Mouse (Mus musculus): ENCODE results near the gene Rab33b.

Rab33b gene

DNA sequence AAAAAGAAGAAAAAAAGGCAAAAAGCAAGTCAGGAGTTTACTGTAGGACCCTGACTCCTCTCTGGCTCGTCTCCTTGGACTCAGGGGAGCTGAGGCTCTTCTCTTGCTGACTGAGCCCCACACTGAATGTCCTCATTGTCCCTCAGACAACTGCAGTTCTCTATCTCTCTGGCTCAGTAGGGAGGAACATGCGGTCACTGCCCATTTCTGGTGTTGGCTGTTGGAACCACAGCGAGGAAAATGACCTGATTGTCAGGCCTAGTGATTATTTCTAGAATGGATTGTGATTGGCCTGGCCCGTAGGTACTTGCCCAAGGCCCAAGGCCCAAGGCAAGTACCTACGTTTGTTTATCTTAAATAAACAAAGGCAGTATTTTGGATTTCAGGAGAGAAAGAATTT is 14.9 kb downstream of the Rab33b start:
- in situ Hi-C loops (cut with MboI; ENCODE audit: low pct_unique_long_range_greater_than_20kb in 1 of 2, low sequenced_read_pairs in 2 of 2, unreplicated experiment in 1 of 2) = loop anchor here in 1 of 2 experiments (25.0 kb wide), 1 partner anchor 739 kb away; no protein-coding TSS in a partner anchor

DNA sequence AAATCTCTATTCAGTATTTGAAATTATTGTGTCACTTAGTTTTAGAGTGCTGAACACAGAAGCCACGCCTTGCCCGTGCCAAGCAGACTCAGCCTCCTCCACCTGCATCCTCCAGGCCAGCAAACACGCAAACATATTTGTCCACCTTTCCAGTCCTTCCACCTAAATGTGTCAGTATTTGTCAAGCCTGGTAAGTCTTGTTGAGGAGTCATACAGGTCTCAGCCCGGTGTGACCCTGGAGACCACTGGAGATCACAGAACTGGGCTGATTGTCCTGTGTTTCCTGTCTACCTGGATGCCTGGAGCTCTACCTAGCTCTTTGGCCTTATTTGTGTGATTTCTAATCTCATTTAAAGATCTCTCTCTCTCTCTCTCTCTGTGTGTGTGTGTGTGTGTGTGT is 16.2 kb downstream of the Rab33b start:
- in situ Hi-C loops (cut with MboI; ENCODE audit: low pct_unique_long_range_greater_than_20kb in 1 of 2, low sequenced_read_pairs in 2 of 2, unreplicated experiment in 1 of 2) = loop anchor here in 1 of 2 experiments (25.0 kb wide), 1 partner anchor 737 kb away; no protein-coding TSS in a partner anchor

DNA sequence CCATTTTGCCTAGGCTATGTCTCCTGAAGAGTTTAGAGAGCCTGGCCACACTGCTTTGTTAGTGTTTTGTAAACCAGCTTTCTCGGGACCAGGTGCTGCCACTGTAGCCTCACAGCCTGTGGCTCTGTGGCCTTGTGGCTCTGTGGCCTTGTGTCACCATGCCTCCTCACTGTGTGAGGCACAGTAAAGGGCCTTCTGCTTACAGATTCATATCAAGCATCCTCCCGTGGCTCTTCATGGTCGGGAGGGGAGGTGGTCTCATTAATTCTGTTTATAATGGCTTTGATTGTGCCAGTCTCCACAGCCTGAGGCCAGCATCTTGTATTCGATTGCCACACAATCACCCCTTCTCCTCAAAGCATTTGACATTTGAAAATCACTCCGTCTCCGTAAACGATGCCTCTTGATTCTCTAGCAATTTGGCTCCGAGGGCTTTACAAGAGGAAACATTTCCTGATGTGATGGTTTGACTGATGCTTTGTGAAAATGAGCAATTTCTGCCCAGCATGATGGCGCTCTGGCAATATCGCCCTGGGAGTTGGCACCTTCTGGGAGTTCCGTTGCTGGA is 20.7 kb downstream of the Rab33b start:
- in situ Hi-C loops (cut with MboI; ENCODE audit: low pct_unique_long_range_greater_than_20kb in 1 of 2, low sequenced_read_pairs in 2 of 2, unreplicated experiment in 1 of 2) = no loop called here

DNA sequence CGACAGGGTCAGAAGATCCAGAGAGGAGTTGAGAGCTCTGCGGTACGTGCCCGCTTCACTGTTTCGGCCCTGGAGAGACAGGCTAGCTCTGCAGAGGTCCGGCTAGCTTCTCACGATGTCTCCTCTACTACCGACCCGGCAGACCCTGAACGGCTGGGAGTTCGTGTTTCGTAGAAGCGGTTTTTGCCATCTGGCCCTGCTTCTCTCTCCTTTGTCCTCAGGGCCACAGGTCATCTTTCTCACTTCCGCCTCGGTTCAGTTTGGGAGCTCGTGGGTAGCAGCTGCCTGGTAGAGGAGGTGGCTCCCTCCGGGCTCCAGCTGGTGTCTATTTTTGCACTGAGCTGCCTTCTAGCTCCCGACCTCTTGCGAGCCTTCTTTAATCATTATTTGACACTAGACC is 21.7 kb downstream of the Rab33b start:
- in situ Hi-C loops (cut with MboI; ENCODE audit: low pct_unique_long_range_greater_than_20kb in 1 of 2, low sequenced_read_pairs in 2 of 2, unreplicated experiment in 1 of 2) = no loop called here

DNA sequence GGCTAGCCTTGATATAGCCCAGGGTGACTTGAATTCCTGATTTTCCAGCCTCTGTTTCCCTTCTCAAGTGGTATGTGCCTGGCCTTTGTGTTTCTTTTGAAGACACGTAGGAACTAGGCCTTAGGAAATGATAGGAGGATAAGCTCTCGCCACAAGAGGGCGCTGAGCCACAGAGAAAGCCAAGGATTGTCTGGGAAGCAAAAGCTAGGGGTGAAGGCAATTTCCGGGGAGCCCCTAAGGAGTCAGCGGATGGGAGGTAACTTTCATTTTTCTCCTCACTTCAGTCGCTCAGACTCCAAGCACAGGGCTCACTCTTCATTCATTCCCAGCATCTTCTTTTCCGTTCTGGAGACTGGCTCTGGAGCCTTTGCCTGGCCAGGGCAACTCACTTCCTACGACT is 27.2 kb downstream of the Rab33b start:
- in situ Hi-C loops (cut with MboI; ENCODE audit: low pct_unique_long_range_greater_than_20kb in 1 of 2, low sequenced_read_pairs in 2 of 2, unreplicated experiment in 1 of 2) = no loop called here

DNA sequence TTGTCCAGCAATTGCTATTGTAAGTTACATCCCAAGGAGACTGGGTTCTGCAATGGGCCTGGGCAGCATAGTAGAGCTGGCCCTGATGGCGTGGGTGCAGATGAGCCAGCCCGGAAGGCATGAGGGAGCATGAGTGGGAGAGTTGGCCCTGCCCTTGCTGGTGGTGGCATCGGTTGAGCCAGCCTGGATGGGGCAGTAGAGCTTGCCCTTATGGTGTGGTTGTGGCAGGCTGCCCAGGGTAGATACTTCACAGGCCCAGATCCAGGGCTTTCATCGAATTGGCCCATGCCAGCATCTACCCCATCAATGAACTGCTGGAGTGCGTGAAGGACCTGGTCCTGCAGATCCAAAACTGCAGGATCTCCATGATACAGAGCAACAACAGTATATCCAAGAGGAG is 28.3 kb downstream of the Rab33b start:
- in situ Hi-C loops (cut with MboI; ENCODE audit: low pct_unique_long_range_greater_than_20kb in 1 of 2, low sequenced_read_pairs in 2 of 2, unreplicated experiment in 1 of 2) = no loop called here

DNA sequence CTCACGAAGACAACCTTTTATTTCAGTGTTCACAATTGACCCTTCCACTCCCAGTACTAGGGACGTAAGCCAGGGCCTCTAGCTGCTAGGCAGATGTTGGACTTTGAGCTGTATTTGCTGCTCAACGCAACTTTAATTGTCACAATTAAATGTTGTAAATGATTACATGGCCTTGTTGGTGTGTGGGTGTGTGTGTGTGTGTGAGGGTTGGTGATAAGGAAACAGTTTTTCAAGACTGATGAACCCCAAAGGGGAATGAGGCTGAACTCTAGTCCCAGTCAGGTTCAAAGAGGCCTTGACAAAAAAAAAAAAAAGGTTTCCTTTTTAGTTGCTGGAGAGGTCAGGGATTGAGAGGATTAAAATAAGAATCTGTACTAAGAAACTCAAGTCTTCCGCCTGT is 33.7 kb downstream of the Rab33b start:
- in situ Hi-C loops (cut with MboI; ENCODE audit: low pct_unique_long_range_greater_than_20kb in 1 of 2, low sequenced_read_pairs in 2 of 2, unreplicated experiment in 1 of 2) = no loop called here

DNA sequence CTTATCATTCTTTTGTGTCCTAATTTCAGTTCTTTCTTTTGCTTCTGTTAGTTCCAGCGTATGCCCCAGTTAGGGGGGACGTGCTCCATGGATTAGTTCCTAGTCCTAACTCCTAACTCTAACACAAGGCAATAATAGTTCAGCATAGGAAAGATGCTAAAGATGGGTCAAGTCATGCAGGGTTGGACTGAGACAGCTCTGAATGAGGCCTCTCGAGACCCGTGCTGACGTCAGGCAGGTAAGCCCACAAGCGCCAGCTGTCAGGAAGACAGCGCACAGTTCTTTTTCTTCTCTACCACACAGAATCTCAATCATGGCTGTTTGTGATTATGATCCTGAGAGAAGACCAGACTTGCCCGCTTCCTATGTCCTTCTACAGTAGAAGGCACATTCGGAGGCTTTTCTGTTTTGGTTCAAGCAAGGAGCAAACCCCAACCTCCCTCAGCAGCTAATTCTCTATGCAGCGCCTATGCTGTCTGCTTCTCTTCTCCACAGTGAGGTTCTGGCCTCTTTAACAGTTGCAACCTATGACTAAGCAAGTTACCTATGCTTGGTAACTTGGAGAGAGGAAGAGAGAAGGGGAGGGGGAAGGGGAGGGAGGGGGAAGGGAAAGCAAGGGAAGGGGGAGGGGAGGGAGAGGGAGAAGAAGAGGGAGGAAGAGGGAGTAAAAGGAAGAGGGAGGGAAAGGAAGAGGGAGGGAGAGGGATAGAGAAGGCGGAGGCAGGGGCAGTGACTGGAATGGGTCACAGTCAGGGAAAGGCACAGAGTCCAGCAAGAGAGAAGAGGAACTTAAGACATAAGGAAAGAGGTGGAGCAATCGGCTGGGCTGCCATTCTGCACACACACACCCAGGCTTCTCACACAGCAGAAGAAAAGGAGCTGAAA is 34.4 kb downstream of the Rab33b start:
- in situ Hi-C loops (cut with MboI; ENCODE audit: low pct_unique_long_range_greater_than_20kb in 1 of 2, low sequenced_read_pairs in 2 of 2, unreplicated experiment in 1 of 2) = no loop called here

DNA sequence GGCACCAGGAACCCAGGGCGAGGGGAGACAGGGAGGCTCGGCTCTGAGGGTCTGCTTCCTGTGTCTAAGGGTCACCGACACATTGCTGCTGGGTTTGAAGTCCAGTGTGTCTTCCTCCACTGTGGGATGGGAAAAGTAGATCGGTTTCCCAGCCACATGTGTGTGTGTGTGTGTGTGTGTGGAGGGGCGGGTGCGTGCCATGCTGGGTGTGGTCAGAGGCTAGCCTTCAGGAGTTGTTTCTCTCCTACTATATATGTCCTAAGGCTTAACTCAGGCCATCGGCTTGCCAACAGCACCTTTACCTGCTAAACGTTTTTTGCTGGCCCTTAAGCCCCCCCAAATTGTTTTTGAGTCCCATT is 35.0 kb downstream of the Rab33b start:
- in situ Hi-C loops (cut with MboI; ENCODE audit: low pct_unique_long_range_greater_than_20kb in 1 of 2, low sequenced_read_pairs in 2 of 2, unreplicated experiment in 1 of 2) = no loop called here

DNA sequence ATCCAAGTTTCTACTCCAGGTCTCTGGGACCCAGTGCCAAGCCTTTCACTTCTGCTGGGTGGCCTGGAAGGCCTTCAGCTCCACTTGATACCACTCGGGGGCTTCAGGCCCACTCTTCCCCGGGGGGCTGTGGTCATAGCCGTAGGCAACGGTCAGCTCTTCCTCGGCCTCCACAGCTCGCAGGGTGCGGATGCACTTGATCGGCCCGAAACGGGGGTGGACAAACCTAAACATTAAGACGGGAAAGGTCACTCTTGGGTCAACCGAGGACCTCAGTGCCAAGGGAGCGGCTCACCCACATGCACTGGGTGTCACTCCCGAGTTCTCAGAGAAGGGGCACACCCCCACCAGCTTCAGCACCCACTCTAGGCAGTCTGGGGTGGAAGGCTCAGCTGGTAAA is 37.5 kb downstream of the Rab33b start:
- in situ Hi-C loops (cut with MboI; ENCODE audit: low pct_unique_long_range_greater_than_20kb in 1 of 2, low sequenced_read_pairs in 2 of 2, unreplicated experiment in 1 of 2) = no loop called here

DNA sequence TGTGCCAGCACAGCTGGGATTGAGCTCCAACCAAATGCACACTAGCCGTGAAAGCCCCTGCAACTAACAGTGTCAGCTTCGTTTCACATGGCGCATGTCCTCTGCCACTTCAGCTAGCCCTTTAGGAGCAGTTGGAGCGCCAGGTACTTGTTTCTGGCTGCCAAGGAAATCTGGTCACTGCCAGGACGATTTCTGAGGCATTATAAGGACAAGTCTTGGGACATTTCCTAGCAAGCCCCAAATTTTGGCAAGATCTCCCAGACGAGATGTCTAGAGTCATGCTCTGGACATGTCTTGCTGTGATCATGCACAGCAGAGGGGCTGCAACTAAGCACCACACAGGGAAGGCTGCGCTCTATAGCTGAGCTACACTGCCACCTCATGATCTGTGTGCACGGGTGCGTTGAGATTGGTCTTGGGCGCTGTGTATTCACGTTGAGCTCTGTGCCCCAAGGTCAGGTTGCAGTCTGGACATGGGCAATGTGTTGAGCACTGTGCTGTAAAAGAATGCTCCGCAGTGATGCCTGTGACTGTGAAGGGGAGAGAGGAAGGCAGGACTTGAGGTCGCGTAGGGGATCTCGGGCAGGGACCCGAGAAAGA is 41.6 kb downstream of the Rab33b start:
- in situ Hi-C loops (cut with MboI; ENCODE audit: low pct_unique_long_range_greater_than_20kb in 1 of 2, low sequenced_read_pairs in 2 of 2, unreplicated experiment in 1 of 2) = loop anchor here in 1 of 2 experiments (25.0 kb wide), 1 partner anchor 712 kb away; no protein-coding TSS in a partner anchor

DNA sequence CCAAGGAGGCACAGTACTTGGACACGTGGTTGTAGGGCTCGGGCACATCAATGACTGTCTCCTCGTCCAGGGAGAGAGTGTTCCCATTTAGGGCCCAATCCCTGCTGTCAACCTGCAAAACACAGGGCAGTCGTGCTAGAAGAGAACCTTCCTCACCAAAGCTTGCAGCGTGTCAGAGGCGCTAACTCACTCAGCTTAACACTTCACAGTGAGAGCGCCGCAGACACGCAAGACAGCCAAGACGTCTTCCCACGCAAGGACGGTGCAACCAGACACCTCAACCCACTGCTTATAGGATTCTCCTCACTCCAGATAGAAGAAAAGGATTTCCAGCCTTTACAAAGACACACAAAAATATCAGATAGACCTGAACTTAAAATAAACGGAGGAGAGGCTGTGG is 43.2 kb downstream of the Rab33b start:
- in situ Hi-C loops (cut with MboI; ENCODE audit: low pct_unique_long_range_greater_than_20kb in 1 of 2, low sequenced_read_pairs in 2 of 2, unreplicated experiment in 1 of 2) = loop anchor here in 1 of 2 experiments (25.0 kb wide), 1 partner anchor 710 kb away; no protein-coding TSS in a partner anchor

DNA sequence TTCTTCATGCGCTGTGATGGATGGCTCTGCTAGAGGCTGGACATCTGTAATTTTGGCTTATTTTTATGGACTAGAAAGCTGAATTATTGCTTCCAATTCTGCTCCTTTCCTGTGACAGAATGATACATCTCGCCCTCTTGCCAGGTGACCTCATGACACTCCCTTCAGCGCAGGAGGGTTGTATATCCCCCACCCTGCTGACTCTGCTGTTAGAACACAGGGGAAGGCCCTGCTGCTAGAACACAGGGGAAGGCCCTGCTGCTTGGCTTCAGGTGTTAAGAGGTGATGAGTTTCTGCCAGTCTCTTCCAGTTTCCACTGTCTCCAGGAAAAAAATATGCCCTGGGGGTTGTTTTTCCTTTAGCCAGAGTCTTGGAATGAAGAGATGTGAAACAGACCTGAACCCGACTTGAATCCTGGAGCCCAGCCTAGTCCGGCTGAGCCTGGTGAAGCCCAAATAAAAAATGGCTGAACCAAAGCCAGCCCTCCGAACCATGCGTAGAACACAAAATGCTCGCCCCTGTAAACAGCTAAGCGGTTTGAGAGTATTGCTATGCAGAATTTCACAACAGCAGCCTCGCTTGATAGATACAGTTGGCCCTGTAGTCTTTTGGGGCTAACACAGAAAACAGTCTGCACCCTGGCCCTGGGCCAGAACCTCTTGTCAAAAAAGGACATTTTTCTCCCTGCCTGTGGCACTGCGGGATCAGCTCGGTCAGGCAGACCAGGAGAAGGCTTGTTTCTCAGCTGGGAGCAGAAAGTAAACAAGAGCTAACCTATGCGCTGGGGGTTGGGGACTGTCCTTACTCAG is 48.0 kb downstream of the Rab33b start:
- in situ Hi-C loops (cut with MboI; ENCODE audit: low pct_unique_long_range_greater_than_20kb in 1 of 2, low sequenced_read_pairs in 2 of 2, unreplicated experiment in 1 of 2) = loop anchor here in 1 of 2 experiments (25.0 kb wide), 1 partner anchor 706 kb away; no protein-coding TSS in a partner anchor

DNA sequence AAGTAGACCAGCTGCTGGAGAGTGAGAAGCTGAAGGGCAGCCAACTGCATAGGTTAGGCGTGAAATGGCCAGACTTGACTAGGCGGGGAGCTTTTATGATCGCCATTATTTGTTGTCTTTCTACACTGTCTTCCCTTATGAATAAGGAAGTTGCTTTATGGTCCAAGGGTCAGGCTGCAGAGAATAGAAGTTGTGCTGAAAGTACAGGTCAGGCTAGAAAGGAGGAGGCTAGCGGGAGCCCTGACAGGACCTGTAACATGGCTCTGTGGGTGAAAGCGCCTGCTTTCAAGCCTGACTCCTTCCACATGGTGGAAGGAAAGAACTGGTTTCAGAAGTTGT is 48.5 kb downstream of the Rab33b start:
- in situ Hi-C loops (cut with MboI; ENCODE audit: low pct_unique_long_range_greater_than_20kb in 1 of 2, low sequenced_read_pairs in 2 of 2, unreplicated experiment in 1 of 2) = loop anchor here in 1 of 2 experiments (25.0 kb wide), 1 partner anchor 705 kb away; no protein-coding TSS in a partner anchor

DNA sequence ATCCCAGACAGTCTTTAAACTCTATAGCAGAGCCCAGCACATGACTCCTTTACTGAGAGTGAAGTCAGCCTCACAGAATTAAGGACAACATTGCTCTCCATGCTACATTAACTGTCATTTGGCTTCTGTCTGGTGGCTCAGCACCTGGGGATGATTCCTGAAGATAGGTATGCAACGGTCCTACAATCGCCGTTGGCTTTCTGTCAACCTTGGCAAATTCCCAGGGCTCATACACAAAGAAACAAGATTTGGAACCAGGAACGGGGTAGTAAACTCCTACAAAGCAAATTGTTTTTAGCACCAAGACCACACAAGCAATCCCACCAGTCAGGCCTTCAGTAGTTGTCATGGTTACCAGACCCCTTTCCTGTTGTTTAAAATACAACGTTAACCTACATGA is 49.9 kb downstream of the Rab33b start:
- in situ Hi-C loops (cut with MboI; ENCODE audit: low pct_unique_long_range_greater_than_20kb in 1 of 2, low sequenced_read_pairs in 2 of 2, unreplicated experiment in 1 of 2) = loop anchor here in 1 of 2 experiments (25.0 kb wide), 1 partner anchor 704 kb away; no protein-coding TSS in a partner anchor

DNA sequence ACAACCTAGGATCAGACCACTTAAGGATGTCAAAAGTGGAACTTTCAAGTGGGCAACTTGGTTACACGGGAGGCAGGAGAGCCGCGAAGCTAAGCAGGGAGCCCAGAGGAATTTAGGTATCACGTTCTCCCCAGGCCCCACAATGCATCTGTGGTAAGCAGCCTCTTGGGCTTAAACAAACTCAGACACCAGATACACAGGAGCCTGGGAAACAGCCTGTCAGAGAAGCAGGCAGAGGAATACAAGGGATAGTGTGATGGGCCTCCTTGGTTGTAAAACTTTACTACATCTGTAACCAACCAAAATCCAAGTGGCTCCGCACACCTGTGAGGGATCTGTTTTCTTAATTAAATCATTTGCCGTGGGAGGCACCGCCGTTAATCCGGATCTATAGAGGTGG is 50.3 kb downstream of the Rab33b start:
- in situ Hi-C loops (cut with MboI; ENCODE audit: low pct_unique_long_range_greater_than_20kb in 1 of 2, low sequenced_read_pairs in 2 of 2, unreplicated experiment in 1 of 2) = loop anchor here in 1 of 2 experiments (25.0 kb wide), 1 partner anchor 703 kb away; no protein-coding TSS in a partner anchor

DNA sequence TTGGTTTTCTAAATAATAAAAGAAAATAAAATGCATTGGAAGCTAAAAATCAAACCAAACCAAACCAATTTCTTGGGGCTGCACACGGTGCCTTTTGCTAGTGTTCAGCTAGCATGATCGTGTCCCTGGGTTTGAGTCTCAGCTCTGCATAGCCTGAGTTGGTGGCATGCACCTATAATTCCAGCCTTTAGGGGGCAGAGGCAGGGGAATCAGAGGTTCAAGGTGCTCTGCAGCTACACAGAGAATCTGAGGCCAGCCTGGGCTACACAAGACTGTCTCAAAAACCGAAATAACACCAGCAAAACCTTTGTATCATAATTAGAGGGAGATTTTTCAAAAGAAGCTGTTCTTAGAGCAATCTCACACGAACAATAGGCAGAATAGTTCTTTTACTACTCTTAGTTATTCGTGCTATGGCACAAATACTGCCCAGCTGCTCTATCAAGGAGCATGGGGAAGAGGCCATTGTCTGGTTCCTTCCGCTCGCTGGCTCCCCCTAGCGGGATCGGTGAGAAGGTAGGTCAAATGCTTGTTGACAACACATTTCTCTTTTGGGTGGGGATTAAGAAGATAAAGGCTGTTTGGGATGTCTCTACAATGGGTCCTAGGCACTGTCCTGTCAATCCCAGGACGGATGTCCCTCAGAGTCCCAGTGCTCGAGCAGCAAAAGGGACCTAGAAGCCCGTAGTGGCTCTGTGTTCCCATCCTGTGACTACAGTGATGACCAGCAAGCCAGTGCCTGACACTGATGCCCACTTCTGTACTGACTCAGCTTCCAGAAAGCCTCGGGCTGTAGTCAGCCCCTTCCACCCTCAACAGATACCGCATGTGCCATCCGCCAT is 56.1 kb downstream of the Rab33b start:
- in situ Hi-C loops (cut with MboI; ENCODE audit: low pct_unique_long_range_greater_than_20kb in 1 of 2, low sequenced_read_pairs in 2 of 2, unreplicated experiment in 1 of 2) = loop anchor here in 1 of 2 experiments (25.0 kb wide), 1 partner anchor 698 kb away; no protein-coding TSS in a partner anchor

DNA sequence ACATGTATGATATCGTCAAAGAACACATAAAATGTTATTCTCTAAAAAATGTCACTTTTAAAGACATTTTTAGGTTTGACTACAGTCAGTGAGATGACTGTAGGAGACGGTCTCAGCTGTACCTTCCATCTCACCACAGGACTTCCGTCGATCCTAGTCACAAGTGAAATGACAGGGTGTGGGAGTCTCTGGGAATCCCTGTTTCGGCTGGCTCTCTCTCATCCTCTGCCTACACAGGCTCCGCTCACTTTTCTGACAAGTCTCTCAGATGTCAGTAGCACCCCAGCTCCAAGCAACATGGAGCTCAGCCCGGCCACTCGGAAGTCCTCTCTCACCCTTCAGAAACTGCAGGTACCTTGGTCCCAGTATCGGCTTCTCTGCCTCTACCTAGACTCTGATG is 56.9 kb downstream of the Rab33b start:
- in situ Hi-C loops (cut with MboI; ENCODE audit: low pct_unique_long_range_greater_than_20kb in 1 of 2, low sequenced_read_pairs in 2 of 2, unreplicated experiment in 1 of 2) = loop anchor here in 1 of 2 experiments (25.0 kb wide), 1 partner anchor 697 kb away; no protein-coding TSS in a partner anchor
